Mouse (Mus musculus) CH12.LX (cell line): ENCODE results near the gene Gdf9. TPM values are rescaled to one million over a fixed set of nuclear protein-coding genes. Genes with fewer than 3 reads are reported as not detected.

ENCODE experiments used
- DNase-seq: peaks from one replicate; pipeline ENCODE4 v3.0.0-alpha.2; 2013; ENCODE audit errors: extremely low read depth
- H3K27ac ChIP-seq: 2 replicates; pipeline ENCODE4 v1.5.1; 2012; ENCODE audit warnings: low read depth, mild to moderate bottlenecking, control low read depth, moderate library complexity; ENCODE audit not compliant: insufficient read depth
- H3K27me3 ChIP-seq: replicated peaks from 2 replicates; pipeline ENCODE3; 2012; ENCODE audit warnings: inconsistent platforms
- H3K36me3 ChIP-seq, 2 experiments: replicated peaks in 1 of 2; 2 replicates each; pipeline versions ENCODE3 to v1.6.1; 2012; ENCODE audit warnings: inconsistent platforms in 1 of 2, low read length in 1 of 2, mild to moderate bottlenecking in 1 of 2, mixed read lengths in 1 of 2, moderate library complexity in 1 of 2; ENCODE audit not compliant: control insufficient read depth in 1 of 2, insufficient read depth in 1 of 2
- H3K4me1 ChIP-seq, 2 experiments: 2 replicates each; pipeline ENCODE4 v1.6.1; 2012; ENCODE audit warnings: inconsistent platforms in 1 of 2, moderate library complexity in 1 of 2; ENCODE audit not compliant: insufficient read depth in 2 of 2, control insufficient read depth in 1 of 2
- H3K4me2 ChIP-seq: 2 replicates; pipeline ENCODE4 v1.6.1; 2012; ENCODE audit warnings: low read depth, mild to moderate bottlenecking, control low read depth; ENCODE audit not compliant: poor library complexity, insufficient read depth, severe bottlenecking
- H3K4me3 ChIP-seq, 3 experiments: fragments of 150-350 bp in 1 of 3; sonication (generic) in 1 of 3; replicated peaks in 1 of 3; 2 replicates each; pipeline versions ENCODE3 to v1.5.1; 2011 to 2012; ENCODE audit warnings: low read depth in 2 of 3, low read length in 2 of 3, mild to moderate bottlenecking in 2 of 3, moderate library complexity in 2 of 3, control low read depth in 1 of 3, improper control_type of control experiment in 1 of 3, inconsistent platforms in 1 of 3, mixed read lengths in 1 of 3; ENCODE audit not compliant: poor library complexity in 1 of 3
- H3K79me2 ChIP-seq: replicated peaks from 2 replicates; pipeline ENCODE4 v1.6.1; 2012; ENCODE audit warnings: mild to moderate bottlenecking, moderate library complexity; ENCODE audit not compliant: control insufficient read depth, poor library complexity, insufficient read depth, severe bottlenecking; ENCODE audit errors: extremely low read depth
- H3K9ac ChIP-seq: 2 replicates; pipeline ENCODE4 v1.6.1; 2012; ENCODE audit warnings: low read depth, mild to moderate bottlenecking, control low read depth, moderate library complexity; ENCODE audit not compliant: insufficient read depth
- H3K9me3 ChIP-seq: replicated peaks from 2 replicates; pipeline ENCODE3; 2012; ENCODE audit warnings: low read length, inconsistent platforms, mixed read lengths
- CHD1 ChIP-seq: IDR thresholded peaks from 2 replicates; pipeline ENCODE4 v1.6.1; 2012; ENCODE audit warnings: low read depth, low read length, improper control_type of control experiment, inconsistent platforms
- E2F4 ChIP-seq: IDR thresholded peaks from 2 replicates; pipeline ENCODE4 v1.6.1; 2011; ENCODE audit warnings: low read depth, low read length, improper control_type of control experiment; ENCODE audit not compliant: insufficient replicate concordance
- ELF1 ChIP-seq: IDR thresholded peaks from 2 replicates; pipeline ENCODE4 v1.6.1; 2014; ENCODE audit warnings: low read depth, mild to moderate bottlenecking, inconsistent platforms, low read length, improper control_type of control experiment
- ETS1 ChIP-seq: conservative IDR thresholded peaks from 2 replicates; pipeline ENCODE4 v1.6.1; 2012; ENCODE audit warnings: low read depth, mild to moderate bottlenecking, inconsistent platforms, low read length, improper control_type of control experiment, moderate library complexity
- HCFC1 ChIP-seq: IDR thresholded peaks from 2 replicates; pipeline ENCODE4 v1.6.1; 2012; ENCODE audit warnings: low read depth, mild to moderate bottlenecking, inconsistent platforms, low read length, improper control_type of control experiment
- JUND ChIP-seq: conservative IDR thresholded peaks from 2 replicates; pipeline ENCODE4 v1.6.1; 2011; ENCODE audit warnings: low read depth, low read length, improper control_type of control experiment
- MAFK ChIP-seq: IDR thresholded peaks from 2 replicates; pipeline ENCODE4 v1.6.1; 2011; ENCODE audit warnings: low read length, improper control_type of control experiment; ENCODE audit not compliant: insufficient replicate concordance
- MAX ChIP-seq: IDR thresholded peaks from 2 replicates; pipeline ENCODE4 v1.6.1; 2011; ENCODE audit warnings: low read length, improper control_type of control experiment
- MAZ ChIP-seq: IDR thresholded peaks from 2 replicates; pipeline ENCODE4 v1.6.1; 2012; ENCODE audit warnings: low read depth, mild to moderate bottlenecking, inconsistent platforms, low read length, improper control_type of control experiment, moderate library complexity
- MXI1 ChIP-seq: IDR thresholded peaks from 2 replicates; pipeline ENCODE4 v1.6.1; 2011; ENCODE audit warnings: mild to moderate bottlenecking, low read depth, low read length, improper control_type of control experiment
- MYC ChIP-seq: IDR thresholded peaks from 2 replicates; pipeline ENCODE4 v1.6.1; 2011; ENCODE audit warnings: low read depth, mild to moderate bottlenecking, improper control_type of control experiment, low read length
- POLR2A ChIP-seq: IDR thresholded peaks from 2 replicates; pipeline ENCODE4 v1.6.1; 2011; ENCODE audit warnings: low read depth, mild to moderate bottlenecking, improper control_type of control experiment, low read length
- SIN3A ChIP-seq: IDR thresholded peaks from 2 replicates; pipeline ENCODE4 v1.6.1; 2012; ENCODE audit warnings: low read length, improper control_type of control experiment, inconsistent platforms
- TBP ChIP-seq: conservative IDR thresholded peaks from 2 replicates; pipeline ENCODE4 v1.6.1; 2011; ENCODE audit warnings: low read depth, low read length, improper control_type of control experiment
- UBTF ChIP-seq: IDR thresholded peaks from 2 replicates; pipeline ENCODE4 v1.6.1; 2012; ENCODE audit warnings: low read depth, mild to moderate bottlenecking, inconsistent platforms, low read length, improper control_type of control experiment, moderate library complexity
- USF2 ChIP-seq: conservative IDR thresholded peaks from 2 replicates; pipeline ENCODE4 v1.6.1; 2011; ENCODE audit warnings: low read depth, low read length, improper control_type of control experiment
- ZC3H11A ChIP-seq: IDR thresholded peaks from 2 replicates; pipeline ENCODE4 v1.6.1; 2012; ENCODE audit warnings: low read depth, mild to moderate bottlenecking, inconsistent platforms, low read length, improper control_type of control experiment
- ZMIZ1 ChIP-seq: IDR thresholded peaks from 2 replicates; pipeline ENCODE4 v1.6.1; 2012; ENCODE audit warnings: low read depth, mild to moderate bottlenecking, inconsistent platforms, low read length, improper control_type of control experiment
- ZNF384 ChIP-seq: IDR thresholded peaks from 2 replicates; pipeline ENCODE4 v1.6.1; 2012; ENCODE audit warnings: low read depth, low read length, improper control_type of control experiment, inconsistent platforms
- dilution Hi-C: fragments of 300-500 bp; cut with MboI; formaldehyde crosslinking; loops from 2 replicates; pipeline ENCODE4 v1.14.3; 2020; ENCODE audit warnings: low sequenced_read_pairs; ENCODE audit not compliant: extremely low pct_unique_long_range_greater_than_20kb, extremely low pct_ligation_motif_present
- in situ Hi-C: fragments of 300-500 bp; cut with MboI; formaldehyde crosslinking; loops from 3 replicates; pipeline ENCODE4 v1.14.3; 2019; ENCODE audit warnings: low sequenced_read_pairs, low pct_ligation_motif_present, low pct_unique_long_range_greater_than_20kb, mixed read lengths
- polyA plus RNA-seq: library from polyadenylated mRNA; unstranded; fragments of >175 nt; gene quantifications from 2 replicates; pipeline ENCODE4 v1.2.1, GENCODE M21; 2012; ENCODE audit warnings: low read depth; ENCODE audit not compliant: insufficient read length
- total RNA-seq, 2 experiments: library from RNA; depleted of rRNA; stranded (reverse); fragments of 300-350 nt in 1 of 2; fragments of >200 nt in 1 of 2; gene quantifications; 2 replicates each; pipeline ENCODE4 v1.2.3; 2012 to 2014

Gdf9 gene
- total and polyA plus RNA-seq, 3 experiments: 0.13 to 0.16 TPM; not detected in 1

DNA sequence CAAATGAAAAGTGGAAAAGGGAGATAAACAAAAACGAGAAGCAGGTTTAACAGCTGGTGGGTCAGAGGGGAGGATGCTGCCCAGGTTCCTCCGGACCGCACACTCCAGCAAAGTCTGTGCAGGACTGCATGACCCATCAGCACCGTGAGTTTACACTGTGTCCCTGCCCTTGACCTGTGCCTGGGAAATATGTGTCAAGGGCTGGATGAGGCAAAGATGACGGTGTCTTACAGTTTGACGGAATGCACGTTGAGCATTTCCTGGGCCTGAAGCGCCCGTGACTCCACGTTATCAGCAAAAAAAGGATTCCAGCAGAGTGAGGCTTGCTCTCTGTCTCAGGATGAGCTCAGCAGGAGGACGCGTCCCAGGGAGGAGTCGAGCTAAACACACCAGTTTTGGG lies 14.7 kb downstream of the Gdf9 start:
- no peak for DNase-seq
- 0 out of 4 replicates have a peak, but pooled peaks cover 0 to 2% of the 10 kb centered on the region in 2 experiments for H3K4me1 ChIP-seq
- H3K4me2 ChIP-seq: no peak overlapping the region
- no peak overlapping the region for H3K4me3 ChIP-seq
- dilution Hi-C loops (no loop called here), in situ Hi-C loops (no loop called here)
- TF ChIP-seq USF2: no peak
- TF ChIP-seq MYC: no peak
- TF ChIP-seq MXI1: no peak
- no peak for TF ChIP-seq HCFC1
- no peak for TF ChIP-seq ZNF384
- no peak for TF ChIP-seq TBP
- TF ChIP-seq MAZ: no peak
- no peak for TF ChIP-seq MAX
- TF ChIP-seq MAFK: no peak
- TF ChIP-seq ETS1: no peak
- TF ChIP-seq ZC3H11A: no peak
- TF ChIP-seq UBTF: no peak
- no peak for TF ChIP-seq POLR2A
- TF ChIP-seq CHD1: no peak
- no peak for TF ChIP-seq SIN3A
- TF ChIP-seq E2F4: no peak
- TF ChIP-seq JUND: no peak
- TF ChIP-seq ZMIZ1: no peak
- no peak overlapping the region for H3K9ac ChIP-seq
- H3K9me3 ChIP-seq: no peaks in the 10 kb centered on the region
- no peaks in the 10 kb centered on the region for H3K79me2 ChIP-seq
- H3K27me3 ChIP-seq: no peaks in the 10 kb centered on the region
- H3K36me3 ChIP-seq: no peaks in the 10 kb centered on the region
- no peak overlapping the region for H3K27ac ChIP-seq

DNA sequence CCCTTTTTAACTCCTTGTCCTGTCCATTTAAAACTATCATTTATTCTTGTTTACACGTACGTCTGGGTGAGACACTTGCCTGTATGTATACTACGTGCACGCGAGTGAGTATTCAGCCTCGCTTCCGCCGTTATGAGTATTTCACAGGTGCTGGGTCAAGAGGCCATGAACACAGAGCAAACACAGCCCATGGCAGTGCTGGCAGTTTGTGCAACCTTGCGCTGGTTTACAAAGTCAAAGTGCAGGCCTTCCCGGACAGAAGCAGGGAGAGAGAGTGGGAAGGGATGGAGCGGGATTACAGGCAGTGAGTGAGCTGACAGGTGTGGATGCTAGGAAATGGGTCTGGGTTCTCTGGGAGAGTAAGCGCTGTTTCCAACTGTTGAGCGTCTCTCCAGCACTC lies 15.4 kb downstream of the Gdf9 start:
- no peak for DNase-seq
- Histone ChIP-seq H3K9me3 (no peaks in the 10 kb centered on the region), H3K4me2 (no peak overlapping the region), H3K4me1 (0 out of 4 replicates have a peak, but pooled peaks cover 0 to 2% of the 10 kb centered on the region in 2 experiments), H3K79me2 (no peaks in the 10 kb centered on the region), H3K36me3 (no peaks in the 10 kb centered on the region), H3K4me3 (no peak overlapping the region), H3K27ac (no peak overlapping the region), H3K9ac (no peak overlapping the region), H3K27me3 (no peaks in the 10 kb centered on the region)
- dilution Hi-C loops (no loop called here), in situ Hi-C loops (no loop called here)
- TF ChIP-seq UBTF (no peak), ELF1 (no peak), CHD1 (no peak), SIN3A (no peak), HCFC1 (no peak)
